Mouse (Mus musculus) neural tube, embryonic 11.5 days (tissue): ENCODE measurements at regions not wholly inside any gene's neighbourhood (a gene's known extent, or its start where the extent isn't known, plus 50 kb on each side); places are given as distances from the start of the nearest gene placed in this dataset.
A peak's percentile ranks its signal among the peaks of the same experiment; 100 is the strongest.

Experiments used
- ATAC-seq: fragments of 200-750 bp; cut with Nextera tagmentation; 2 replicates; pipeline ENCODE4 v1.8.0; 2017; ENCODE audit warnings: moderate number of reproducible peaks, mild to moderate bottlenecking, moderate TSS enrichment, moderate library complexity; ENCODE audit not compliant: insufficient read depth, low FRiP score, low TSS enrichment
- DNase-seq: peaks from one replicate; pipeline ENCODE4 v3.0.0-alpha.2; 2015; ENCODE audit warnings: low spot score
- H3K27ac ChIP-seq: fragments of 300-500 bp; sonication (generic); 2 replicates; pipeline ENCODE4 v1.5.1; 2014; ENCODE audit warnings: low read depth, mild to moderate bottlenecking, low read length
- H3K27me3 ChIP-seq: fragments of 300-500 bp; sonication (generic); 2 replicates; pipeline ENCODE4 v1.6.1; 2014; ENCODE audit warnings: mild to moderate bottlenecking, low read length, mixed read lengths; ENCODE audit not compliant: control insufficient read depth, insufficient read depth
- H3K36me3 ChIP-seq: fragments of 300-500 bp; sonication (generic); 2 replicates; pipeline ENCODE4 v1.6.1; 2014; ENCODE audit warnings: mild to moderate bottlenecking, low read length, moderate library complexity, mixed read lengths; ENCODE audit not compliant: control insufficient read depth, insufficient read depth
- H3K4me1 ChIP-seq: fragments of 300-500 bp; sonication (generic); 2 replicates; pipeline ENCODE4 v1.6.1; 2014; ENCODE audit warnings: low read length, mixed read lengths; ENCODE audit not compliant: control insufficient read depth, insufficient read depth
- H3K4me2 ChIP-seq: fragments of 300-500 bp; sonication (generic); 2 replicates; pipeline ENCODE4 v1.6.1; 2014; ENCODE audit warnings: low read depth, mild to moderate bottlenecking, moderate library complexity
- H3K4me3 ChIP-seq: fragments of 300-500 bp; sonication (generic); 2 replicates; pipeline ENCODE4 v1.5.1; 2014; ENCODE audit warnings: low read depth, low read length
- H3K9ac ChIP-seq: fragments of 300-500 bp; sonication (generic); 2 replicates; pipeline ENCODE4 v1.6.1; 2014; ENCODE audit warnings: mild to moderate bottlenecking, low read length
- H3K9me3 ChIP-seq: fragments of 300-500 bp; sonication (generic); 2 replicates; pipeline ENCODE4 v1.6.1; 2016; ENCODE audit warnings: low read length; ENCODE audit not compliant: control insufficient read depth
- WGBS: fragments of 180-500 bp; shearing (Covaris S2); extraction: QIAGEN DNeasy Blood & Tissue Kit; methylation state at CpG from one replicate; pipeline ENCODE4 v1.1.7; 2014; 5-methylcytosine and 5-hydroxymethylcytosine counted together

- 53% methylated on average over 7 of the region's 7 CpGs for WGBS
- Histone ChIP-seq H3K4me3 (no peak overlapping the region), H3K9me3 (no peaks in the 10 kb centered on the region), H3K27ac (no peak overlapping the region), H3K9ac (no peak overlapping the region), H3K27me3 (no peaks in the 10 kb centered on the region), H3K4me2 (no peak overlapping the region), H3K4me1 (no peaks in the 10 kb centered on the region), H3K36me3 (no peaks in the 10 kb centered on the region)
- ATAC-seq (peak; percentile 55; the same call in 1 of the 2 replicates), DNase-seq (peak; percentile 16)
Observed at GRCm38 (mm10) chr16:55480304-55480703, 182.5 kb upstream of the Zpld1 start.

DNA sequence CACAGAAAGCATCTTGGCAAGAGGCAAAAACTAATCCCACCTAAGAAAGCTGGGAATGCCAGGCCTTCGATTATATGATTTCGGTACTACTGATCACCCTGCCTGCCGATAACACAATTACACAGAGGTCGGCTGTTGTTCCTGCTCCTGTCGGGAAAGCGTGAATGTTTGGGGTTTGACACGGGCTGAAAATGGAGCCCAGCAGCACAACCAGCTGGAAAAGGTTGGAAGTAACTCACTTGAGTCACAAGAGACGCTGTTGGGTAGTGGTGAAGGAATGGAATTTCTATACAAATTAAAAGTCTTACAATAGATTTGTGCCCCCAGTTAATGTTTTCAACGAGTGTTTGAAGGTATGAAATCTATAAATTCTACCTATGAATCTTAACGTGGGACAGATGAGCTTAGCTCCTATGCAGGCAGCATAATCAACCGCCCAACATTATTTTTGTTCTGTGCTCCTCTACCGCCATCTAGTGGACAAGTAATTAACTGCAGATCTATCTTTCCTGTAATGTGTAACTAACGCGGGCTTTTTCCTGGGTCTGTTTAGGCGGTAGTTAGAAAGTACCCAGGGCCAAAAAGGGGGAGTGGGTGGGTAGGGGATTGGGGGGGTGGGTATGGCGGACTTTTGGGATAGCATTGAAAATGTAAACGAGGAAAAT lies 178.9 kb upstream of the Zpld1 start:
- no peaks in the 10 kb centered on the region for H3K9me3 ChIP-seq

GRCm38 (mm10) chr16:55474950-55475525 lies 177.3 kb upstream of the Zpld1 start:
- ATAC-seq = no peak
- 78% methylated on average over 7 of the region's 7 CpGs for WGBS

More for the DNA sequence above, 178.9 kb upstream of the Zpld1 start:
- H3K4me1 ChIP-seq = no peaks in the 10 kb centered on the region
- H3K4me3 ChIP-seq = no peak overlapping the region
- no peaks in the 10 kb centered on the region for H3K36me3 ChIP-seq
- peak; percentile 63; the same call in 1 of the 2 replicates for ATAC-seq
- H3K27ac ChIP-seq = no peak overlapping the region
- H3K27me3 ChIP-seq = no peaks in the 10 kb centered on the region
- WGBS = 29% methylated on average over 17 of the region's 17 CpGs
- H3K4me2 ChIP-seq = no peak overlapping the region
- DNase-seq = peak; percentile 29
- H3K9ac ChIP-seq = no peak overlapping the region

DNA sequence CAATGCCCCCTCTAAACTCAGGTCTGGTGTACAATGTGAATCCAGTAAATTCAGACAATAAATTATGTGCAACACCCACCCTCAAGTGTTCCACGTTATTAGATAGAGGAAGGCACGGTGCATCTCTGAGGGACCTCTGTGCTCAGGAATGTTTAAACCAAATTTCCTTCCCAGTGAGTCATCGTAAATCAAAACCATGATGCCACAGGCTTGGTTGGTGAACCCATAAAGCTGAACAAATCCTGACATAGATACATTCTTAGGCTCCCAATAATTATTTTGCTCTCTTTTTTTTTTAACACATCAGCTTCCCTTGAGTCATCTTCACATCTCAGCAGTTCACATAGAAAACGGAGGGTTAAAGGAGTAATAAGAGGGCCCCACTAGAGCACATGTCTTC lies 173.6 kb upstream of the Zpld1 start:
- Histone ChIP-seq H3K4me2 (no peak overlapping the region), H3K27me3 (no peaks in the 10 kb centered on the region), H3K27ac (no peak overlapping the region), H3K4me1 (no peaks in the 10 kb centered on the region), H3K4me3 (no peak overlapping the region), H3K36me3 (no peaks in the 10 kb centered on the region), H3K9ac (no peak overlapping the region), H3K9me3 (no peaks in the 10 kb centered on the region)
- ATAC-seq (no peak), DNase-seq (no peak)
- WGBS = 53% methylated on average over 4 of the region's 4 CpGs

More at GRCm38 (mm10) chr16:55474950-55475525, 177.3 kb upstream of the Zpld1 start:
- no peaks in the 10 kb centered on the region for H3K27me3 ChIP-seq
- no peak overlapping the region for H3K27ac ChIP-seq
- no peaks in the 10 kb centered on the region for H3K9me3 ChIP-seq
- H3K36me3 ChIP-seq = no peaks in the 10 kb centered on the region
- no peak overlapping the region for H3K9ac ChIP-seq
- H3K4me1 ChIP-seq = no peaks in the 10 kb centered on the region
- no peak overlapping the region for H3K4me3 ChIP-seq
- DNase-seq = no peak
- H3K4me2 ChIP-seq = no peak overlapping the region

- no peaks in the 10 kb centered on the region for H3K9me3 ChIP-seq
- 40% methylated on average over 13 of the region's 13 CpGs for WGBS
- H3K4me3 ChIP-seq = no peak overlapping the region
- ATAC-seq (no peak), DNase-seq (no peak)
- no peaks in the 10 kb centered on the region for H3K4me1 ChIP-seq
- H3K27ac ChIP-seq = no peak overlapping the region
- no peaks in the 10 kb centered on the region for H3K36me3 ChIP-seq
- H3K9ac ChIP-seq = no peak overlapping the region
- no peak overlapping the region for H3K4me2 ChIP-seq
- H3K27me3 ChIP-seq = no peaks in the 10 kb centered on the region
Observed at GRCm38 (mm10) chr16:55470721-55471120, 172.9 kb upstream of the Zpld1 start.

DNA sequence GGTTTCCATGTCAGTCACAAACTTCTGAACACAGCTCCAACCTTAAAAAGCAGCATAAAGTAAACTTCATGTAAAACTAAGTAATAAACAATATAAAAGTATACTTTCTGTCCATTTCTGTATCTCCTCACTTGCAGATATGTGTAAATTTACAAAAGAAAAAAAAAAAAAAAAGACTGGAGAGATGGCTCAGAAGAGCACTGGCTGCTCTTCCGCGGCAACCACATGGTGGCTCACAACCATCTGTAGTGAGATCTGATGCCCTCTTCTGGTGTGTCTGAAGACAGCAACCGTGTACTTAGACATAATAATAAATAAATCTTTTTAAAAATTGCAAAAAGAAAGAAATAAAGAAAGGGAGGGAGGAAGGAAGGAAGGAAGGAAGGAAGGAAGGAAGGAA lies 171.9 kb upstream of the Zpld1 start:
- DNase-seq (no peak), ATAC-seq (no peak)
- Histone ChIP-seq H3K4me3 (no peak overlapping the region), H3K4me1 (no peaks in the 10 kb centered on the region), H3K9me3 (no peaks in the 10 kb centered on the region), H3K27me3 (no peaks in the 10 kb centered on the region), H3K9ac (no peak overlapping the region), H3K36me3 (no peaks in the 10 kb centered on the region), H3K4me2 (no peak overlapping the region), H3K27ac (no peak overlapping the region)
- 80% methylated on average over 3 of the region's 3 CpGs for WGBS

- Histone ChIP-seq H3K4me3 (no peak overlapping the region), H3K27ac (no peak overlapping the region), H3K9ac (no peak overlapping the region), H3K27me3 (no peaks in the 10 kb centered on the region), H3K9me3 (no peaks in the 10 kb centered on the region), H3K4me1 (no peaks in the 10 kb centered on the region), H3K36me3 (no peaks in the 10 kb centered on the region), H3K4me2 (no peak overlapping the region)
- DNase-seq (peak; percentile 83), ATAC-seq (peak; percentile 77)
- 58% methylated on average over 9 of the region's 9 CpGs for WGBS
Observed at GRCm38 (mm10) chr16:55468833-55469458, 171.2 kb upstream of the Zpld1 start.

- H3K9me3 ChIP-seq = no peaks in the 10 kb centered on the region
- no peak overlapping the region for H3K27ac ChIP-seq
- no peaks in the 10 kb centered on the region for H3K27me3 ChIP-seq
- DNase-seq = peak; percentile 45
- no peaks in the 10 kb centered on the region; the same call in 1 of the 2 replicates for H3K36me3 ChIP-seq
- no peak overlapping the region for H3K4me3 ChIP-seq
- H3K4me2 ChIP-seq = no peak overlapping the region
- H3K9ac ChIP-seq = no peak overlapping the region
- H3K4me1 ChIP-seq = no peaks in the 10 kb centered on the region
- no peak; the same call in 1 of the 2 replicates for ATAC-seq
Observed at GRCm38 (mm10) chr16:55460519-55460918, 162.7 kb upstream of the Zpld1 start.

GRCm38 (mm10) chr16:55447581-55447980 lies 149.8 kb upstream of the Zpld1 start:
- ATAC-seq (no peak), DNase-seq (no peak)
- Histone ChIP-seq H3K27ac (no peak overlapping the region), H3K27me3 (no peaks in the 10 kb centered on the region), H3K4me3 (no peak overlapping the region), H3K4me2 (no peak overlapping the region), H3K36me3 (no peaks in the 10 kb centered on the region), H3K4me1 (no peaks in the 10 kb centered on the region), H3K9ac (no peak overlapping the region), H3K9me3 (no peaks in the 10 kb centered on the region)
- 70% methylated on average over 3 of the region's 3 CpGs for WGBS
